Mouse (Mus musculus) gastrocnemius, adult 8-10 months (tissue): Measurements from ENCODE around the gene Med22. TPM values are rescaled to one million over a fixed set of nuclear protein-coding genes. Genes with fewer than 3 reads are reported as not detected.

Source experiments
- DNase-seq, 2 experiments: peaks; one replicate each; pipeline ENCODE4 v3.0.0; 2022; ENCODE audit warnings: low spot score in 2 of 2
- total RNA-seq, 4 experiments: library from RNA; stranded (reverse); gene quantifications; 2 replicates each; pipeline ENCODE4 v1.2.4; 2022

The Med22 gene
- total RNA-seq, 4 experiments from 2014 or later = 13.9 to 18.2 (median 14.5) TPM

DNA sequence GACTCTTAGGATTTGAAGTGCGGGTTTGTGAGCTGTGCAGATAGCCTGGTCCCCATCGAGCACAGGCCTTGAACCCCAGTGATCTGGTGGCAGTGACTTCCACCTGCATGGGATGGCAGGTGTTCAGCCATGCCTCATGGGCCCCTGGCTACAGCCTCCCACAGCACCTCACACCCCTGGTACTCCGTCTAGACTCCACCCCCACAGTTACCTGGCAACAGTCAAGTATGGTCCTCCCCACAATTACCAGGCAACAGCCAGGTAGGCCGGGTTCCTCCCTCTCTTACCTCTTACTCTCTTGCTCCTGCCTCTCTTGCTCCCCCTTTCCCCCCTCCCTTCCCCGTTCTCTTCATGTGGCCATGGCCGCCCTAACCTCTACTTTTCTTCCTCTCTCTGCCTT, 39.8 kb downstream of the Med22 start:
- no peak for DNase-seq

DNA sequence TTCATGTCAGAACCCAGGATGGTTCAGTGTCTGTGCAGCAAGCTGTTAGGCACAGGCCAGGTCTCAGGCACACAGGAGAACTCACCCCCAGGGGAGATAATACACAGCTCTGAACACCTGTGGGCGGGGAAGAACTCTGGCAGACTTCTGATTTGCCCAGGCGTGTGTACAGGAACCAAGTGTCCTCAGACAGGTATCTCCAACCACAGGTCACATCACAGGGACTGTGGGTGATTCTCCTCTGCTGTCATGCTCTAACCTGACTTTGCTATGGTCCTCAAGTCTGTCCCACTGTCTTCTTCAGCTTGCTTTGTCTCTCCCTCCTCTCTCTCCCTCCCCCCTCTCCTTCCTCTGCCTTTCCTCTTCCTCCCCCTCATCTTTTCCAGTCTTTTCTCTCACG, 45.6 kb downstream of the Med22 start, which contains the start of gene Abo:
Gene Abo (minus strand): TSS at position 101 of the 400 bp plus-strand sequence.
- no peak for DNase-seq

DNA sequence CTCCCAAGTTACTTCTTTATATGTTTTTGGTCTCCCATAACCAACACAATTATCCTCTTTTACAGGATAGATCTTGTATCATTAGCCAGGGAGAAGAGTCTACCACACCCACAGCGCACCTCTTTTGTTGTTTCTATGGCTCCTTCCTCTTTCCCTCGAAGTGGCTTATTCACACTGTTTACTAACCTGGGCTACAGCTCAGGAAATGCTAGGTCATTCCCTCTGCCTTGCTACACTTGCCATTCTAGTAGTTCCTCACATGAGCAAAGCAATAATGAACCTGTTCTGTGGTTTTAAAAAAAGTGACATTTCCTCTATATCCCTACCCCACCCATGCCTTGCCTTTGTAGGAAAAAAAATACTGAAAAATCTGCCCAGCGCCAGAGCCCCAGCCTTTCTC, 47.6 kb downstream of the Med22 start:
- no peak for DNase-seq

Other genes starting within 250 kb of the Med22 start
- gene Lcn4, start 239.4 kb downstream of the Med22 start, total RNA-seq = not detected
- not detected for gene Abo, start 45.7 kb downstream of the Med22 start, total RNA-seq
- 10 to 100 TPM in 3 of 4 experiments, 1 to 10 TPM in 1; 9.5 to 12.1 (median 11.6) TPM for gene Surf6, start 7.8 kb downstream of the Med22 start, total RNA-seq
- 100 to 1,000 TPM; 250 to 326 (median 272) TPM for gene Rpl7a, start 87 bp upstream of the Med22 start, total RNA-seq
- gene Surf2, start 5.7 kb upstream of the Med22 start, total RNA-seq = 10 to 100 TPM in 3 of 4 experiments, 1 to 10 TPM in 1; 9.5 to 14.7 (median 13.0) TPM
- gene Surf1, start 5.9 kb upstream of the Med22 start, total RNA-seq = 10 to 100 TPM; 36.3 to 50.3 (median 43.0) TPM
- 10 to 100 TPM; 76.1 to 81.4 (median 79.4) TPM for gene Surf4, start 23.3 kb upstream of the Med22 start, total RNA-seq
- not detected for gene Stkld1, start 23.4 kb upstream of the Med22 start, total RNA-seq
- gene Rexo4, start 53.7 kb upstream of the Med22 start, total RNA-seq = 10 to 100 TPM; 11.0 to 15.8 (median 14.4) TPM
- gene Adamts13, start 62.7 kb upstream of the Med22 start, total RNA-seq = not detected
- gene Cacfd1, start 99.2 kb upstream of the Med22 start, total RNA-seq = 10 to 100 TPM; 38.2 to 45.6 (median 39.4) TPM
- gene Slc2a6, start 117.3 kb upstream of the Med22 start, total RNA-seq = under 1 TPM in 1 of 4 experiments, not detected in 3; 0.15 TPM
- under 1 TPM in 1 of 4 experiments, not detected in 3; 0.48 TPM for gene Mymk, start 161.5 kb upstream of the Med22 start, total RNA-seq
- 1 to 10 TPM in 3 of 4 experiments, under 1 TPM in 1; 0.99 to 2.2 (median 1.5) TPM for gene Adamtsl2, start 168.7 kb upstream of the Med22 start, total RNA-seq
- under 1 TPM in 1 of 4 experiments, not detected in 3; 0.08 TPM for gene Fam163b, start 231.8 kb upstream of the Med22 start, total RNA-seq